In the genomic region with DNA sequence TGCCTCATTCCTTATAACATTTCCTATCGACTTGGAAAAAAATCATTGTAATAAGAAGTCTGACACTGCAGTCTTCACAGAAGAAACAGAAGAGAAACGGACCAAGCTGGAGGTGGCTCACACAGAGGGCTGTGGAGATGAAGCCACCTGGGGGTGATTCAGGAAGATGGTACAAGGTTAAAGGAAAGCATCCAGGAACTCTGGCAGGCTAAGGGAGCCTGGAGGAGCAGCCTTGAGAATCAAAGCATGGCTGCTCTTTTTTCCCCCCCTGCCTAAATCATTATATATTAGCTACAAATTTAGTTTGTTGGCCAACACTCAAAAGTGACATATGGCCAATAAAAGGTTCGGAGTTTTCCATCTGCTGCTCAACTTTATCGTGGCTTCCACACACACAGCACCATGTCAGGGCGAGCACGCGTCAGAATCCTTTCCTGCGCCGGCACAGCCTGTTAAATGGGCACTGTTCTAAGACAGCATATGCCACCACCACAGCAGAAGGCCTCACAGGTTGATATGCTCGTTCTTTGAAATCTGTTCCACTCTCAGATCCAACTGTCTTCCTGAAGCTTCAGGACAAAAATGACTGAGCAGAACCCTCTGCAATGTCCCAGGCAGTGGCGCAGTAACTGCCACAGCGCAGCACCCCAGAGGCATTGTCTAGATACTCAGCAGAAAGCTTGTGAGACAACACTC, we compare ENCODE assay signal across 13 mouse cellular contexts. TPM values are rescaled to one million over a fixed set of nuclear protein-coding genes. Genes with fewer than 3 reads are reported as not detected.
DNase-seq lines count a peak whose midpoint lies in the region; ATAC-seq lines count a peak whose summit lies in the region.
"Had no signal": no experiment of that assay in that cellular context is flagged by ENCODE, and none has a peak within 500 bp of the region (broad histone marks: within the 10 kb centered on the region; RNA-seq: fewer than 3 reads in every experiment).

No protein-coding gene starts in this region.

- H3K36me3 ChIP-seq in lung, embryonic 16.5 days (ENCODE audit: control insufficient read depth, insufficient read depth, low read length): no peaks in the 10 kb centered on the region
- H3K36me3 ChIP-seq: embryonic facial prominence, embryonic 13.5 days; G1E had no signal

- peaks cover 2% of the 10 kb centered on the region; the same call in 1 of the 2 replicates for H3K4me1 ChIP-seq in lung, embryonic 16.5 days (replicated peaks; ENCODE audit: control insufficient read depth, insufficient read depth, low read length)

- no peak overlapping the region for H3K4me3 ChIP-seq in lung, embryonic 16.5 days (ENCODE audit: low read length)
- H3K4me3 ChIP-seq: embryonic facial prominence, embryonic 13.5 days; myocyte had no signal

- H3K27me3 ChIP-seq in lung, embryonic 16.5 days (ENCODE audit: control insufficient read depth, insufficient read depth, low read depth, low read length): no peaks in the 10 kb centered on the region
- H3K27me3 ChIP-seq: embryonic facial prominence, embryonic 13.5 days had no signal

- ATAC-seq in lung, embryonic 16.5 days (ENCODE audit: low read depth): no peak

- WGBS in lung, embryonic 16.5 days: 80% methylated on average over 12 of the region's 12 CpGs

- H3K4me2 ChIP-seq in lung, embryonic 16.5 days (ENCODE audit: low read depth, low read length): no peak overlapping the region
- H3K4me2 ChIP-seq: embryonic facial prominence, embryonic 13.5 days had no signal

- H3K9me3 ChIP-seq in lung, embryonic 16.5 days (ENCODE audit: control insufficient read depth, low read length): no peaks in the 10 kb centered on the region
- H3K9me3 ChIP-seq: embryonic facial prominence, embryonic 13.5 days had no signal

- peak overlapping the region; percentile 55; the same call in 1 of the 2 replicates for H3K27ac ChIP-seq in lung, embryonic 16.5 days (ENCODE audit: low read length)
- H3K27ac ChIP-seq: embryonic facial prominence, embryonic 13.5 days had no signal

- H3K9ac ChIP-seq in lung, embryonic 16.5 days (ENCODE audit: low read length): no peak overlapping the region
- H3K9ac ChIP-seq: embryonic facial prominence, embryonic 13.5 days had no signal

- DNase-seq in lung, postnatal 4 days: no peak
- DNase-seq in cerebellum, postnatal 14 days: peak; percentile 70 to 85
- DNase-seq in layer of hippocampus, postnatal 25 days (ENCODE audit: extremely low spot score in 1 of 2, low spot score in 1 of 2): peak; percentile 52 to 54
- peak; percentile 37 for DNase-seq in right cerebral cortex, postnatal 4 days
- no peak for DNase-seq in heart, adult 11 months
- no peak for DNase-seq in c-Kit-positive CD71-positive TER-119-positive erythroid progenitor cells, embryonic 14.5 days (ENCODE audit: low spot score)
- DNase-seq: thymus, postnatal 25 days had no signal

RNA-seq across cellular contexts. Expression of gene Slc24a5, which starts 36.2 kb away (rescaled TPM):
- 1.7 and 2.4 TPM in 2 replicates for polyA plus RNA-seq in lung, embryonic 16.5 days (2015; fragmentation: Nextera tagmentation; extraction: Ambion mirVana)
- 1 to 10 TPM in 1 of 2 experiments, under 1 TPM in 1; 0.23 to 1.1 TPM for total RNA-seq in layer of hippocampus, postnatal 25 days (2021)
- total RNA-seq: adrenal gland, adult 2 months had no signal
- polyA plus RNA-seq: adrenal gland, adult 2 months; G1E; small intestine, adult 2 months had no signal

Comparison
In these comparisons a context has a peak if more than half of its experiments do, and no peak if none do; other contexts are left out.
1. DNase-seq: peak in cerebellum, postnatal 14 days (2 of 2), layer of hippocampus, postnatal 25 days (2 of 2) and right cerebral cortex, postnatal 4 days (single experiment); none in lung, postnatal 4 days (0 of 2), heart, adult 11 months (single experiment) and c-Kit-positive CD71-positive TER-119-positive erythroid progenitor cells, embryonic 14.5 days (single experiment).